8 mouse cellular contexts compared by ENCODE assay signal in the genomic region with DNA sequence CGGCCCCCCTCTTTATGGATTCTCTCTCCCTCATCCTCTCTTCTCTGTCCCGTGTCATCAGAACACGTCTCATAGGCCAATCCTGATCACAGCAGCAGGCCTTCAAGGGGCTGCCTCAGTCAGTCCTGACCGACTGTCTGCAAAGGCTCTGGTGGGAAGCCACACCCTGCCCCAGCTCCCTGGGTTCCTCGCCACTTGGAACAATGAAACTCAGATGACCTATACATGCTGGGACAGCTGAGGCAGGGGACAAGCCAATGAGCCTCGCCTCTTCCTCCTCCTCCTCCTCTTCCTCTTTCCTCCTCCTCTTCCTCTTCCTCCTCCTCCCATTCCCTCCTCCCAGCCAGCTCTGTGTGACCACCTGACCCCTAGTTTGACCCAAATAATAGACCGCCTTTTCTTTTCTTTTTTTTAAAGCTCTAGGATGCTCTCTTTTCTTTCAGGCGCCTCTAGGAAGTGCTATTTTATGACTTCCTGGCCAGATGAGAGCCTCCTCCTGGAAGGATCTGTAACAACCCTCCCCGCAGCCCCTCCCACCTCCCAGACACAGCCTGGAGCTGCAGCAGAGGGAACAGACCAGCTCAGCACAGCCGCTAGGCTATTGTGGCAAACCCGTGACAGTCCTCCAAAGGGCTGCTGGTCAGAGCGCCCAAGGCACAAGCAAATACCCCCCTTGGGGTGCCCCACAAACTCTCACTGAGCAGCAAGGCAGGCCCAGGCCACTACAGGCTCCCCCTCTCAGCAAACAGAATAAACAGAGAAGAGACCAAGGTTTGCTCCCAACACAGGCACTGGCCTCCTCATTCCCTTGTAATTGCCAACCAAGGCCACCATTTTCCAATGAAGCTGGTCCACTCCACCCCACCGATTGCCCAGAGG. TPM values are rescaled to one million over a fixed set of nuclear protein-coding genes. Genes with fewer than 3 reads are reported as not detected.
DNase-seq lines count a peak whose midpoint lies in the region; ATAC-seq lines count a peak whose summit lies in the region.

No protein-coding gene starts in this region.

- peak; percentile 38; the same call in 1 of the 2 replicates for ATAC-seq in embryonic facial prominence, embryonic 12.5 days (ENCODE audit: insufficient number of reproducible peaks, insufficient read depth, low FRiP score, low TSS enrichment)
- peak; percentile 89 for ATAC-seq in kidney, embryonic 14.5 days (ENCODE audit: low FRiP score, low TSS enrichment)
- ATAC-seq in liver, embryonic 11.5 days (replicated peaks; ENCODE audit: low FRiP score) = peak; percentile 32; the same call in 1 of the 2 replicates
- ATAC-seq in monocyte, adult 5-6 weeks (replicated peaks; ENCODE audit: insufficient number of reproducible peaks, low FRiP score, low TSS enrichment, poor library complexity, severe bottlenecking) = peak; percentile 54; the same call in 1 of the 2 replicates

- peak overlapping the region; percentile 20 for H3K9ac ChIP-seq in embryonic facial prominence, embryonic 12.5 days
- peak overlapping the region; percentile 51 for H3K9ac ChIP-seq in kidney, embryonic 14.5 days (ENCODE audit: low read depth, low read length)
- H3K9ac ChIP-seq in liver, embryonic 11.5 days (ENCODE audit: low read depth, low read length) = no peak overlapping the region; the same call in 1 of the 2 replicates

- no peaks in the 10 kb centered on the region for H3K27me3 ChIP-seq in embryonic facial prominence, embryonic 12.5 days
- H3K27me3 ChIP-seq in kidney, embryonic 14.5 days (ENCODE audit: control insufficient read depth, insufficient read depth, low read length) = no peaks in the 10 kb centered on the region
- no peaks in the 10 kb centered on the region for H3K27me3 ChIP-seq in liver, embryonic 11.5 days (replicated peaks; ENCODE audit: control insufficient read depth, insufficient read depth, low read length)

- no peaks in the 10 kb centered on the region for H3K9me3 ChIP-seq in embryonic facial prominence, embryonic 12.5 days
- no peaks in the 10 kb centered on the region for H3K9me3 ChIP-seq in kidney, embryonic 14.5 days (ENCODE audit: control insufficient read depth, low read length)
- no peaks in the 10 kb centered on the region for H3K9me3 ChIP-seq in liver, embryonic 11.5 days (ENCODE audit: control insufficient read depth, low read length)

- H3K27ac ChIP-seq in embryonic facial prominence, embryonic 12.5 days = peak overlapping the region; percentile 88
- H3K27ac ChIP-seq in kidney, embryonic 14.5 days (ENCODE audit: low read depth, low read length) = peak overlapping the region; percentile 96
- H3K27ac ChIP-seq in liver, embryonic 11.5 days (ENCODE audit: low read depth, low read length) = peak overlapping the region; percentile 63; the same call in 1 of the 2 replicates

- H3K4me2 ChIP-seq in embryonic facial prominence, embryonic 12.5 days (replicated peaks) = peak overlapping the region; percentile 24
- H3K4me2 ChIP-seq in kidney, embryonic 14.5 days (replicated peaks; ENCODE audit: low read depth, low read length) = peak overlapping the region; percentile 31
- peak overlapping the region; percentile 6; the same call in 1 of the 2 replicates for H3K4me2 ChIP-seq in liver, embryonic 11.5 days

- H3K36me3 ChIP-seq in embryonic facial prominence, embryonic 12.5 days = peaks cover 17% of the 10 kb centered on the region
- H3K36me3 ChIP-seq in kidney, embryonic 14.5 days (ENCODE audit: control insufficient read depth, insufficient read depth, low read length) = peaks cover 30% of the 10 kb centered on the region
- peaks cover 29% of the 10 kb centered on the region; the same call in 1 of the 2 replicates for H3K36me3 ChIP-seq in liver, embryonic 11.5 days (ENCODE audit: control insufficient read depth, insufficient read depth, low read length)

- peak; percentile 64 for DNase-seq in ovary, adult 18-20 months (ENCODE audit: low spot score)
- DNase-seq in ovary, postnatal 14 days (ENCODE audit: low spot score) = no peak
- peak; percentile 88 to 89 for DNase-seq in heart, adult 9 months (ENCODE audit: low spot score in 2 of 2)
- DNase-seq in liver, embryonic 11.5 days (ENCODE audit: low spot score) = no peak
- peak; percentile 85 for DNase-seq in yolk sac, embryonic 10.5 days (ENCODE audit: low spot score)

- WGBS in embryonic facial prominence, embryonic 12.5 days = 36% methylated on average over 13 of the region's 13 CpGs
- 11% methylated on average over 12 of the region's 13 CpGs for WGBS in kidney, embryonic 14.5 days
- WGBS in liver, embryonic 11.5 days = 46% methylated on average over 13 of the region's 13 CpGs

- peaks cover 71% of the 10 kb centered on the region for H3K4me1 ChIP-seq in embryonic facial prominence, embryonic 12.5 days
- peaks cover 63% of the 10 kb centered on the region for H3K4me1 ChIP-seq in kidney, embryonic 14.5 days (ENCODE audit: control insufficient read depth, insufficient read depth, low read length)
- peaks cover 57% of the 10 kb centered on the region for H3K4me1 ChIP-seq in liver, embryonic 11.5 days (replicated peaks; ENCODE audit: control insufficient read depth, insufficient read depth, low read length)

- H3K4me3 ChIP-seq in embryonic facial prominence, embryonic 12.5 days = no peak overlapping the region
- no peak overlapping the region for H3K4me3 ChIP-seq in kidney, embryonic 14.5 days (ENCODE audit: low read length)
- H3K4me3 ChIP-seq in liver, embryonic 11.5 days (ENCODE audit: low read depth, low read length) = no peak overlapping the region

RNA-seq across cellular contexts. Expression of gene Zmynd8, which starts 24.1 kb away (rescaled TPM):
- polyA plus RNA-seq in embryonic facial prominence, embryonic 12.5 days (2016; fragmentation: Nextera tagmentation; extraction: Ambion mirVana) = 58.9 and 64.2 TPM in 2 replicates
- polyA plus RNA-seq in kidney, embryonic 14.5 days (2014; fragmentation: Nextera tagmentation; extraction: Ambion mirVana) = 44.3 and 61.1 TPM in 2 replicates
- 49.1 and 55.8 TPM in 2 replicates for polyA plus RNA-seq in liver, embryonic 11.5 days (2014; fragmentation: Nextera tagmentation; extraction: Ambion mirVana)
- total RNA-seq in monocyte, adult 5-6 weeks (2017) = 42.6 to 54.2 TPM (median 44.4 TPM) in 3 replicates

Comparison
In these comparisons a context has a peak if more than half of its experiments do, and no peak if none do; other contexts are left out.
1. DNase-seq: peak in ovary, adult 18-20 months (single experiment), heart, adult 9 months (2 of 2) and yolk sac, embryonic 10.5 days (single experiment); none in ovary, postnatal 14 days (single experiment) and liver, embryonic 11.5 days (single experiment).
2. ATAC-seq: peak in every context shown above with its lines; median percentile 89 in kidney, embryonic 14.5 days; 54 in monocyte, adult 5-6 weeks; 38 in embryonic facial prominence, embryonic 12.5 days; 32 in liver, embryonic 11.5 days.
3. Peak in every context shown above with its lines, with median percentiles within 50 percentile points of each other: H3K27ac ChIP-seq and H3K4me2 ChIP-seq.